Mouse (Mus musculus) testis, adult 2 months (tissue): ENCODE measurements around the gene Npl. TPM values are rescaled to one million over a fixed set of nuclear protein-coding genes. Genes with fewer than 3 reads are reported as not detected.

Experiments used
- H3K27ac ChIP-seq: fragments of 200-500 bp; 2 replicates; pipeline ENCODE4 v1.5.1; 2012; ENCODE audit warnings: low read depth, low read length; ENCODE audit not compliant: control insufficient read depth, insufficient read depth
- H3K27me3 ChIP-seq: fragments of 200-500 bp; 2 replicates; pipeline ENCODE4 v1.6.1; 2012; ENCODE audit warnings: mild to moderate bottlenecking, low read length, moderate library complexity; ENCODE audit not compliant: control insufficient read depth, insufficient read depth
- H3K36me3 ChIP-seq: fragments of 200-500 bp; 2 replicates; pipeline ENCODE4 v1.6.1; 2012; ENCODE audit warnings: mild to moderate bottlenecking, low read length; ENCODE audit not compliant: control insufficient read depth, insufficient read depth
- H3K4me1 ChIP-seq: fragments of 200-500 bp; 2 replicates; pipeline ENCODE4 v1.6.1; 2012; ENCODE audit warnings: low read length; ENCODE audit not compliant: control insufficient read depth, insufficient read depth
- H3K4me3 ChIP-seq: fragments of 200-500 bp; 2 replicates; pipeline ENCODE4 v1.5.1; 2012; ENCODE audit warnings: low read depth, mild to moderate bottlenecking, low read length, moderate library complexity, mixed read lengths; ENCODE audit not compliant: control insufficient read depth
- CTCF ChIP-seq: fragments of 200-500 bp; IDR thresholded peaks from 2 replicates; pipeline ENCODE4 v1.5.1; 2012; ENCODE audit warnings: low read depth, mild to moderate bottlenecking, inconsistent platforms, low read length, moderate library complexity; ENCODE audit not compliant: control insufficient read depth, insufficient read depth, insufficient replicate concordance
- POLR2A ChIP-seq: fragments of 200-500 bp; IDR thresholded peaks from 2 replicates; pipeline ENCODE4 v1.6.1; 2012; ENCODE audit warnings: low read depth, mild to moderate bottlenecking, inconsistent platforms, low read length, moderate library complexity; ENCODE audit not compliant: control insufficient read depth
- polyA plus RNA-seq: library from polyadenylated mRNA; depleted of rRNA; stranded (reverse); fragments of >200 nt; gene quantifications from 2 replicates; pipeline ENCODE4 v1.2.3, GENCODE M21; 2012; rRNA removed

Npl gene
- 4.7 and 5.6 TPM in 2 replicates for polyA plus RNA-seq

DNA sequence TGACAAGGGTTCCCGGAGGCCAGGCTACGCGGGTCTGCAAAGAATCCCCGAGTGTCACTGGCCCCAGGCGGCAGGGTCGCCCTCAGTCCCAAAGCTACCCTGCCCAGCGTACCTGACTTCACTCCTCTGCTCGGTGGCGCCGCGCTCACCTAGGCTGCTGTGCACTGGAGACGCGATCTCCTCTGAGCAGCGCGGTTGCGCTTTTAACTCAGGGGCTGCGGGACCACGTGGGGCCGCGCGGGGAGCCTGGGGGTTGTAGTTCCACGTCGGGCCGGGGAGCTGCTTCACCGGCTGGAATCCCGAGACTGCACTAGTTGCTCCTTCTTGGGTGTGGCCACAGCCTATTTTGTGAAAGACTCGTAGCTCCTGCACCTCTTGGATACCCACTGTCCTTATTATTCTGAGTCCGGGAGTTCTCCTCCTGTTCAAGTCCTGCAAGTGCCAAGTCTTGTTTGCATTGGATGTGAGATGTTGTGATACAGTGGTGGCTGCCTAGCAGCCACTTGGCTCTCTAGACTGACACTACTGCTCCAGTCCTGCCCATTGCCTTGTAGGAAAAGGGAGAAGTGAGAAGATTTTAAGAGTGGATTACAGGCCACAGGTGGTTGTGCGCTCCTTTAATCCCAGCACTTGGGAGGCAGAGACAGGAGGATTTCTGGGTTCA is at the start of gene Npl:
Gene Npl, minus strand, starts transcription at position 510 of the 664 bp plus-strand sequence.
- Histone ChIP-seq H3K4me3 (peak within 1 kb of the TSS; percentile 79), H3K4me1 (peaks cover 5% of the 10 kb centered on the region), H3K36me3 (no peaks in the 10 kb centered on the region), H3K27ac (peak within 1 kb of the TSS; percentile 47), H3K27me3 (no peaks in the 10 kb centered on the region)
- TF ChIP-seq POLR2A (peak; percentile 69), CTCF (no peak)

DNA sequence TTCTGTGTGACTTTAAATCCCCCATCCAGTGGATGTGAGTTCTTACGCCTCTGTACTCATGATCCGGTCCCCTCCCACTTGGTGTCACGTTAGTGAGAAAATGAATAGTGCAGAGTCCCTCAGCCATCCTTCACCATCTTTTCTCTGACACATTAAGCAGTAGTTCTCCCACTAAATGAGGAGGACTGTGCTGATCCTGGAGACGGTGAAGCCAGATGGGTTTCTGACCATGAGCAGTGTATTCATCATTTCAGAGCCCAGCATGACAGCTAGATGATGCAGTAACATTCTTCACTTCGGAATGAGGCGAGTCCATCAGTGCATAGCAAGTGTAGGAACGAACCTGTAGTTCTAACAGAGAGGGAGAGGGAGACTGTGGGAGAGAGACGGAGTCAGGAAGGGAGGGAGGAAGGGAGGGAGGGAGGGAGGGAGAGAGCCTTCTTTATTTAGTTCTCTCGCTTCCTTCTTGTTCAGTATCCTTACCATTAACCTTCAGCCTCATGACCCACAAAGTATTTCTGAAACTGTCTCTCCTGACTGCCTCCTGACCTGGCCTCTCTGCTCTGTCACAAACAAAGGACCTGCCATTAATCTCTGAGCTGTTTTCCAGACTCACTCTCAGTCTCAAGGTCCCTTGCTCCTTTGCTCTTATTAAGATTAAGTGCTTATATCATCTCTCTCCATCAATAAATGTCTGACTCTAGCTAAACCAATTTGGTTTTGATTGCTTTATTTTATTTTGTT is 49.6 kb upstream of the Npl start:
- Histone ChIP-seq H3K27me3 (no peaks in the 10 kb centered on the region), H3K27ac (no peak overlapping the region), H3K4me3 (no peak overlapping the region), H3K36me3 (no peaks in the 10 kb centered on the region), H3K4me1 (no peaks in the 10 kb centered on the region)
- TF ChIP-seq POLR2A = no peak
- no peak for TF ChIP-seq CTCF

DNA sequence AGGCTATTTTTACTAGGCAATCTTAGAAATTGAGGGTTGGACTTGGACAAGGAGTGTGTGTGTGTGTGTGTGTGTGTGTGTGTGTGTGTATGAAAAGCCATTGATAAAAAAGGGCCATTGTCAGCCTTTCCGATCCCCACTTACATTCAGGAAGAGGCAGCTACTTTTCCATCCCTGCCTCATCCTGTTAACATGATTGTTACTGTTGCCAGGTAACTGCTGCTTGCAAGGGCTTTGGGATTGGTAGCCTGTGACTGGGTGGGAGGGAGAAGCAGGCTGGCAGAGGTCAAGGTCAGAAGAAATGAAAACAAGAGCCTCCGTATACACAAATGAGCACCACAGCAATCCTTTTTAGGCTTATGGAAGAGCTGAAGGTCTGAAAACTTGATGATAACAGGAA is 48.9 kb upstream of the Npl start:
- Histone ChIP-seq H3K4me3 (no peak overlapping the region), H3K4me1 (no peaks in the 10 kb centered on the region), H3K27ac (no peak overlapping the region), H3K27me3 (no peaks in the 10 kb centered on the region), H3K36me3 (no peaks in the 10 kb centered on the region)
- no peak for TF ChIP-seq POLR2A
- TF ChIP-seq CTCF = no peak

DNA sequence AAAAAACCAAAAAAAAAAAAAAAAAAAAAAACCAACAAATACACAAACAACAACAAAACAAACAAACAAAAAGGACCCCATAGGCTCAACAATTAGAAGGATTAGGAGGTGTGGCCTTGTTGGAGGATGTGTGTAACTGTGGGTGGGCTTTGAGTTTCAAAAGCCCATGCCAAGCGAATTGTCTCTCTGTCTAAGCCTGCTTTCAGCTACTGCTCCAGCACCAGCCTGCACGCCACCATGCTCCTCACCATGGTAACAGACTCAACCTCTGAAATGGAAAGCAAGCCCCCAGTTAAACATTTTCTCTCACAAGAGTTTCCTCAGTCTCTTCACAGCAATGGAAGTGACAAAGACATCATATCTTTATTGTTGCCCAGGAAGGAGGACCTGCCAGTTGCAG is 43.8 kb upstream of the Npl start:
- no peak for TF ChIP-seq CTCF
- TF ChIP-seq POLR2A = no peak
- H3K36me3 ChIP-seq = no peaks in the 10 kb centered on the region
- H3K27ac ChIP-seq = no peak overlapping the region
- no peak overlapping the region for H3K4me3 ChIP-seq
- no peaks in the 10 kb centered on the region for H3K4me1 ChIP-seq
- no peaks in the 10 kb centered on the region for H3K27me3 ChIP-seq

DNA sequence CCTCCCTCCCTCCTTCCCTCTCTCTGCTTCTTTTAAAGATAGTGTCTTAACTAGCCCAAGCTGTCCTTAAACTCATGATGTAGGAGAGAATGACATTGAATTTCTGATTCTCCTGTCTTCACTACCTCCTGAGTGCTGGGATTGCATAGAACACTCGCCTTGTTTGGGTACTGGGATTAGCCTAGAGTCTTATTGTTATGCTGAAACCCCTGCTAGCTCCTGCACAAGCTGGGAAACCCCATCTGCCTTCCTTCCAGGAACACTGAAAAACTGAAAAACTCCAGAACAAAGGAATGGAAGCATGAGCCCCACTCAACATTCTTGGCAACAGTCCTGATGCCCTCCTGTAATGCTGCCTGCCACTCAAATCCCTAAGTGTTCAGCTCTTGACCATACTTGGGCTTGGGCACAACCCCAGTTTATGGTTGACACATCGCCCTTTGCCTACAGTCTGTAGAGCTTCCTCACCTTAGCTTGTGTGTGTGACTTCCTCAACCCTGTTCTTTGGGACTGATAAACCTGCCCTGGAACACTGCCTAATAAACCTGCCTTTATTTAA is 40.4 kb upstream of the Npl start:
- no peaks in the 10 kb centered on the region for H3K36me3 ChIP-seq

DNA sequence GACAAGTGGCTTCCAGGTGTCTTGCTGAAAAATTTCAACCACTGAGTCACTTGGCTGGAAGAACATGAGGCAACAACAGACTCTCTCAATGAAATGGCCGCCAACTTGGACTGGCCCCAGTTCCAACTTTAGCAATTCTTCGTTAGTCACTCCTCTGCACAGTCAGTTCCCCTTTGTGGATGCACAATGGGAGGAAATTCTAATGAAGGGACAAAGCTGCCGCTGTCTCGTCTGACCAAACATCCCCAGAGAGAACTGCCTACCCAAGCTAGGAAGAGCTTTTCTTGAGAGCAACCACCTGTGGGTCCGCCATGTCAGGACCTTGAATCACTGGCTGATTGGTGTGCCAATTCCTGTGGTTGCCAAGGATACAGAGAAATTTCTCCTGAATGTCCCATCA is 38.1 kb upstream of the Npl start:
- TF ChIP-seq CTCF (no peak), POLR2A (no peak)
- Histone ChIP-seq H3K4me1 (no peaks in the 10 kb centered on the region), H3K27me3 (no peaks in the 10 kb centered on the region), H3K27ac (no peak overlapping the region), H3K36me3 (no peaks in the 10 kb centered on the region), H3K4me3 (no peak overlapping the region)

More for the DNA sequence above, 40.4 kb upstream of the Npl start:
- Histone ChIP-seq H3K4me3 (no peak overlapping the region), H3K4me1 (no peaks in the 10 kb centered on the region), H3K27me3 (no peaks in the 10 kb centered on the region), H3K27ac (no peak overlapping the region)
- TF ChIP-seq CTCF = no peak

DNA sequence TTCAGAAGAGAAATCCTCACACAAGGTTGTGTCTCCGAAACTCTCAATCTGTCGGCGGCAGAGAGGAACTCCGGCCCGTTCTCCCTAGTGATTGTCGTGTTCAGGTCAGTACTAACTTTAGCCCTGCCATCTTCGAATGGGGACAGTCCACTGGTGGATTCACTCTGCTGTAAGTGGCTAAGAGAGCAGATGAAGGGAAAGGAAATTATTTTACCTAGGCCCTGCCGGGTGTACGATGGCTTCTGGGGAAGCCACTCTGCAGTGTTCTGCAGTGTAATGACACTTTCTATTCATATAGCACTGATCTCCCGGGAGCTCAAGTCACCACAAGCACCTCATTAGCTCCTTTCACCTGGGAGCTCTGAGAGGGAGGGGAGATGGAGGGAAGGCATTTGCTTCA is 37.0 kb upstream of the Npl start:
- Histone ChIP-seq H3K4me1 (no peaks in the 10 kb centered on the region), H3K27ac (no peak overlapping the region), H3K36me3 (no peaks in the 10 kb centered on the region), H3K27me3 (no peaks in the 10 kb centered on the region), H3K4me3 (no peak overlapping the region)
- TF ChIP-seq POLR2A (no peak), CTCF (no peak)
